Mouse (Mus musculus) cerebellum, adult 2 months (tissue): Measurements from ENCODE around the gene Nr2e3.

Experiments
- CTCF ChIP-seq: fragments of 200-500 bp; IDR thresholded peaks from 2 replicates; pipeline ENCODE4 v1.5.1; 2011; ENCODE audit warnings: low read depth, mild to moderate bottlenecking, control low read depth, low read length, moderate library complexity, borderline replicate concordance; ENCODE audit not compliant: insufficient read depth
- POLR2A ChIP-seq: fragments of 200-500 bp; IDR thresholded peaks from 2 replicates; pipeline ENCODE4 v1.6.1; 2011; ENCODE audit warnings: low read length, control low read depth, borderline replicate concordance; ENCODE audit not compliant: insufficient read depth

GRCm38 (mm10) chr9:59956496-59956895 is 4.0 kb downstream of the Nr2e3 start:
- TF ChIP-seq POLR2A (no peak), CTCF (no peak)
